Mouse (Mus musculus) kidney, postnatal 0 days (tissue): ENCODE results near the gene Peg10. TPM values are rescaled to one million over a fixed set of nuclear protein-coding genes. Genes with fewer than 3 reads are reported as not detected.
A peak's percentile ranks its signal among the peaks of the same experiment; 100 is the strongest.

Source experiments
- ATAC-seq: fragments of 200-750 bp; cut with Nextera tagmentation; replicated peaks from 2 replicates; pipeline ENCODE4 v1.8.0; 2017; ENCODE audit warnings: low read depth, moderate number of reproducible peaks, moderate TSS enrichment, moderate library complexity; ENCODE audit not compliant: low FRiP score
- DNase-seq: peaks from one replicate; pipeline ENCODE4 v3.0.0-alpha.2; 2016; ENCODE audit warnings: low spot score
- H3K27ac ChIP-seq: fragments of 300-500 bp; sonication (generic); 2 replicates; pipeline ENCODE4 v1.5.1; 2014; ENCODE audit warnings: mild to moderate bottlenecking
- H3K27me3 ChIP-seq: fragments of 300-500 bp; sonication (generic); 2 replicates; pipeline ENCODE4 v1.6.1; 2014; ENCODE audit warnings: low read length, mixed read lengths; ENCODE audit not compliant: insufficient read depth
- H3K36me3 ChIP-seq: fragments of 300-500 bp; sonication (generic); 2 replicates; pipeline ENCODE4 v1.6.1; 2014; ENCODE audit warnings: low read length, mixed read lengths; ENCODE audit not compliant: insufficient read depth
- H3K4me1 ChIP-seq: fragments of 300-500 bp; sonication (generic); replicated peaks from 2 replicates; pipeline ENCODE4 v1.6.1; 2014; ENCODE audit warnings: antibody characterized with exemption, low read length, mixed read lengths; ENCODE audit not compliant: insufficient read depth
- H3K4me2 ChIP-seq: fragments of 300-500 bp; sonication (generic); 2 replicates; pipeline ENCODE4 v1.6.1; 2014; ENCODE audit warnings: mild to moderate bottlenecking, low read length, moderate library complexity, mixed read lengths
- H3K4me3 ChIP-seq: fragments of 300-500 bp; sonication (generic); replicated peaks from 2 replicates; pipeline ENCODE4 v1.5.1; 2014; ENCODE audit warnings: low read depth, low read length
- H3K9ac ChIP-seq: fragments of 300-500 bp; sonication (generic); 2 replicates; pipeline ENCODE4 v1.6.1; 2014; ENCODE audit warnings: low read depth, low read length
- H3K9me3 ChIP-seq: fragments of 300-500 bp; sonication (generic); replicated peaks from 2 replicates; pipeline ENCODE4 v1.6.1; 2016; ENCODE audit warnings: low read length, inconsistent platforms, mixed read lengths
- CTCF ChIP-seq: IDR thresholded peaks from 2 replicates; pipeline ENCODE4 v1.5.1; 2016; ENCODE audit warnings: antibody characterized with exemption, low read depth, mild to moderate bottlenecking, moderate library complexity
- WGBS: fragments of 180-500 bp; shearing (Covaris S2); extraction: QIAGEN DNeasy Blood & Tissue Kit; methylation state at CpG from one replicate; pipeline ENCODE4 v1.1.7; 2014; 5-methylcytosine and 5-hydroxymethylcytosine counted together
- polyA plus RNA-seq: library from polyadenylated mRNA; unstranded; fragments of >200 nt; fragmentation: Nextera tagmentation; extraction: Ambion mirVana; gene quantifications from 2 replicates; pipeline ENCODE4 v1.2.1, GENCODE M21; 2015

Gene Peg10
- 1.1 and 1.2 TPM in 2 replicates for polyA plus RNA-seq

DNA sequence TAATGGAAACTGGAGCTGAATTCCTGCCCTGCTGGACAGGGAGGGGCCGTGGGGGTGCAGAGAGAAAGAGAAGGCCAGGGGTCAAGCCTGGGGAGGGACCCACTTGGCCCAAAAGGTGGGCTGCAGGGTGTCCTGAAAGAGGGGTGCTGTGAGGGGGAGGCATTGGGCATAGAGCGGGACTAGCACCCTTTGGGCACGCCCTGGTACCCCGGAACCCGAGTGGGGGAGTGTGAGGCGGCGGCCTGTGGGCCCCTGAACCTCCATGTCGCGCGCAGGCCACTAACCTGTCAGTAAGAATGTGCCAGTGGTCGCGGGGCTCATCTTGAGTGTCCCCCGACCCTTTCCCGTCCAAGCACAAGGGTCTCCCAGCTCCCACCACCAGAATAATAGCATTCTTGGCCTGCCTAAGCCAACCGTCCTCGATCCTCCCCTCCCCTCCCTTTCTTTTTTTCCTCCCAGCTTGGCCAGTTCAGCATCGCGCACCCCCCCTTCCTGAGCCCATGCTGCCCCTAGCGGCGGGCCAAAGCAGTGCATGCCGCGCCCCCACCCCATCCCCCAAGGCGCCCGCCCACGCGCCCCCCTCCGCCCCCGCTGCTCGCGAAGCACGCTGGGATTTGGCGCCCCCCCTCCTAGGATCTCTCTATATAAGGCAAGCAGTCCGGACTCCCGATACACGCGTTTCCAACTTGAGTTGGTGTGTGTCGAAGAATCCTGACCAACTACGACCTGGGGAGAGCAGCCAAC, at the start of gene Peg10, which contains the start of gene Sgce:
Gene Peg10 (plus strand): TSS at position 611 of the 744 bp plus-strand sequence.
Gene Sgce (minus strand): TSS at position 512 of the 744 bp plus-strand sequence.
- TF ChIP-seq CTCF: peak; percentile 59; the same call in 1 of the 2 replicates
- peak within 1 kb of the TSS; percentile 58 for H3K9ac ChIP-seq
- H3K27me3 ChIP-seq: no peaks in the 10 kb centered on the region
- peak within 1 kb of the TSS; percentile 62 for H3K4me2 ChIP-seq
- peak within 1 kb of the TSS; percentile 66; the same call in 1 of the 2 replicates for H3K27ac ChIP-seq
- no peaks in the 10 kb centered on the region for H3K9me3 ChIP-seq
- peak within 1 kb of the TSS; percentile 42 for H3K4me3 ChIP-seq
- peak; percentile 81 for DNase-seq
- ATAC-seq: peak; percentile 41
- no peaks in the 10 kb centered on the region for H3K4me1 ChIP-seq
- 57% methylated on average over 37 of the region's 38 CpGs for WGBS
- H3K36me3 ChIP-seq: no peaks in the 10 kb centered on the region

DNA sequence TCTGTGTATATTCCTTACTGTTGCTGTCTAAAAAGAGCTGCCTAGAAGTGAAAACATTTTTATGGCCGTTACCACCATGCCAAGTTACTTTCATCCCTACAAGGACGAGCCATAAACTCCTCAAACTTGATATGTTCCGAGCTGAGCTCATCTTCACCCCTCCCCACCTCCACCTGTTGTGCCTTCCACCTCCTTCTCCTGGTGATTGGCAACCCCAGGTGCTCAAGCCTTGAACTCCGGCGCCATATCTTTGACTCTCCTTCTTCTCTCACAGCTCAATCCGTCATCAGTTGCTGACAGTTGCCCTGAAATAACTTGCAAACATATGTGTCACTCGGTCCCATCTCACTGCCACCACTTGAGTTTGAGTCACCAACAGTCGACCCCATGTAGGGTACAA, 45.5 kb upstream of the Peg10 start:
- no peak overlapping the region for H3K9ac ChIP-seq
- no peaks in the 10 kb centered on the region for H3K4me1 ChIP-seq
- TF ChIP-seq CTCF: no peak
- no peaks in the 10 kb centered on the region for H3K27me3 ChIP-seq
- H3K36me3 ChIP-seq: no peaks in the 10 kb centered on the region
- no peak overlapping the region for H3K4me2 ChIP-seq
- no peak overlapping the region for H3K4me3 ChIP-seq
- DNase-seq (no peak), ATAC-seq (no peak)
- WGBS: 78% methylated on average over 8 of the region's 8 CpGs
- H3K9me3 ChIP-seq: no peaks in the 10 kb centered on the region
- H3K27ac ChIP-seq: no peak overlapping the region

DNA sequence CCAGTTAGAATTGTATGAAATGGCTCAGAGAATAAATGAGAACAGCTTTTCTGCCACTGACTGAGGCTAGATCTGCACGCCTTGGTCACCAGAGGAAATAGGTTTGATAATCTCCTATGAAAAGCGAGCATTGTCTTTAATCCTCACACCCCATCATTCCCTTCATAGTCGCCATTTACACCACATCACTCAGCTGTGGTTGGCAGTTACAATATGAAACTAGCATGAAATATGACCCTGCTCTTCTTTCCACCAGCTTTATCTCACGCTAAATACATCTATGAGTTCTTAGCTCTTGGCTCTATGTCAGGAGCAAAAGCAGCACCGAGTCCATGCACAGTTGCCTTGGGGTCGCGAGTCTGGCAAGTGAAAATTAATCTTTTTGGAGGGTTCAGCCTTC, 43.2 kb upstream of the Peg10 start:
- Histone ChIP-seq H3K9me3 (no peaks in the 10 kb centered on the region), H3K4me1 (no peaks in the 10 kb centered on the region), H3K36me3 (no peaks in the 10 kb centered on the region), H3K9ac (no peak overlapping the region), H3K4me2 (no peak overlapping the region), H3K27me3 (no peaks in the 10 kb centered on the region), H3K27ac (no peak overlapping the region), H3K4me3 (no peak overlapping the region)
- ATAC-seq (no peak), DNase-seq (no peak)
- 79% methylated on average over 7 of the region's 7 CpGs for WGBS
- no peak for TF ChIP-seq CTCF

DNA sequence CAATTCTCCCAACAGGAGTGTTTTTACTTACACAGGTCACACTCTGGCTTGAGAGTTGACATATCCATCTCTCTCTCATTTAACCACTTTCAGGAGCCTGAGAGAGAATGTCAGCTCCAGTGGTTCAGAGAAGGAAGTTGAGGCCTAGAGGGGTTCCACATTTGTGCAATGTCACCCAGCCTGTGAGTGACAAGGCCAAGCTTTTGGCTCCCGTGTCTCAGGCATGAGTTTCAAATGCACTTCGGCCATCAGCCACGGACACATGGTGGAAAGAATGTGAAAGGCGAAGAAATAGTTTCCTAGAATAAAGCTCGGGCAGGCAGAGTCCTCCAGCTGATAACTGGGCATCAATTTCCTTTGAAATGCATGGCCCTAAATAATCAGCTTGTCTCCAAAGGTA, 40.7 kb upstream of the Peg10 start:
- Histone ChIP-seq H3K36me3 (no peaks in the 10 kb centered on the region), H3K9ac (no peak overlapping the region), H3K27ac (no peak overlapping the region), H3K4me3 (no peak overlapping the region), H3K4me2 (no peak overlapping the region), H3K4me1 (no peaks in the 10 kb centered on the region), H3K9me3 (no peaks in the 10 kb centered on the region), H3K27me3 (no peaks in the 10 kb centered on the region)
- 78% methylated on average over 5 of the region's 5 CpGs for WGBS
- DNase-seq: no peak
- ATAC-seq: no peak
- no peak for TF ChIP-seq CTCF

DNA sequence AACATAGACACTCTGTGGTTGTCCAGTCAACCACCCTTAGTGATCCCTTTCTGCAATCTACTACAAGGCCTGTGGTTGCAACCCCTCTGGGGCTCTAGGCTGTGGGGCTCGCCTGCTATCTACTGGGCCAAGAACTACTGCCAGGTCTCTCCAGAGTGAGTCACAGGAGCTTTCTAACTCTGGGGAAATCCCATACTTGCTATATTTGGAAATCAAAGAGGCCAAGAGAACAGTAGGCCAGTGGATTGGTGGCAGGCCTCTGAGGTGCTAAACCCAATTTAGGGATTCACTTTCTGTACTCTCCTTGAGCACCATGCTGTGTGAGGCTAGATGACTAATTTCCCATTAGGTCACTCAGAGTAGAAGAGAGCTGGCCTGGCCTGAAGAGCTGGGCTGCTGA, 38.1 kb upstream of the Peg10 start:
- DNase-seq: no peak
- 91% methylated on average over 1 of the region's 1 CpGs for WGBS

DNA sequence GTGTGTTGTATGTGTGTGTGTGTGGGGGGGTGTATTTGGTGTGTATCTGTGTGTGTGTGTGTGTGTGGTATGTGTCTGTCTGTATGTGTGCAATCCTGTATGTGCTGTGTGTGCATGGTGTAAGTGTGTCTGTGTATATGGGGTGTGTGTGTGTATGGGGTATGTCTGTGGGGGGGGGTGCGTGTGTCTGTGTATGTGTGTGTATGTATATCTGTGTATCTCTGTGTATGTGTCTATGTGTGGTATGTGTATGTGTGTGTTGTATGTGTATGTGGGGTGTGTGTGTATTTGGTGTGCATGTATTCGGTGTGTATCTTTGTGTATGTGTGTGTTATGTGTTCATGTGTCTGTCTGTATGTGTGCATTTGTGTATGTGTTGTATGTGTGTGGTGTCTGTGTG, 30.9 kb upstream of the Peg10 start:
- ATAC-seq (no peak), DNase-seq (no peak)
- no peak overlapping the region for H3K4me2 ChIP-seq
- H3K9ac ChIP-seq: no peak overlapping the region
- WGBS: 95% methylated on average over 2 of the region's 2 CpGs
- H3K36me3 ChIP-seq: no peaks in the 10 kb centered on the region
- no peak overlapping the region for H3K4me3 ChIP-seq
- H3K9me3 ChIP-seq: no peaks in the 10 kb centered on the region
- TF ChIP-seq CTCF: no peak
- no peaks in the 10 kb centered on the region for H3K4me1 ChIP-seq
- no peak overlapping the region for H3K27ac ChIP-seq
- no peaks in the 10 kb centered on the region for H3K27me3 ChIP-seq

More for the DNA sequence above, 38.1 kb upstream of the Peg10 start:
- Histone ChIP-seq H3K4me1 (no peaks in the 10 kb centered on the region), H3K27me3 (no peaks in the 10 kb centered on the region), H3K9ac (no peak overlapping the region), H3K4me2 (no peak overlapping the region), H3K36me3 (no peaks in the 10 kb centered on the region), H3K4me3 (no peak overlapping the region), H3K27ac (no peak overlapping the region), H3K9me3 (no peaks in the 10 kb centered on the region)
- no peak for ATAC-seq
- TF ChIP-seq CTCF: no peak
